Mouse (Mus musculus) thymus, postnatal 4 days (tissue): ENCODE results near the gene Spert.

ENCODE experiments used
- DNase-seq: peaks from one replicate; pipeline ENCODE4 v3.0.0; 2021

Gene Spert

GRCm38 (mm10) chr14:75592978-75593377, at the start of gene Spert:
TSS of gene Spert (minus strand) at chr14:75593116.
- DNase-seq, result no peak

- DNase-seq, result no peak
Measured at GRCm38 (mm10) chr14:75642080-75642479, 49.2 kb upstream of the Spert start, which contains the start of gene Erich6b. TSS of gene Erich6b (plus strand) at chr14:75642259.

GRCm38 (mm10) chr14:75641369-75641768, 48.5 kb upstream of the Spert start:
- DNase-seq, result peak; percentile 9

GRCm38 (mm10) chr14:75640846-75641245, 47.9 kb upstream of the Spert start:
- peak; percentile 35 for DNase-seq

- DNase-seq, result no peak
Measured at GRCm38 (mm10) chr14:75637641-75638040, 44.7 kb upstream of the Spert start.

GRCm38 (mm10) chr14:75636107-75636506, 43.2 kb upstream of the Spert start:
- DNase-seq, result no peak

GRCm38 (mm10) chr14:75635350-75635749, 42.4 kb upstream of the Spert start:
- DNase-seq, result no peak

- DNase-seq, result no peak
Measured at GRCm38 (mm10) chr14:75628870-75629269, 36.0 kb upstream of the Spert start.

GRCm38 (mm10) chr14:75622984-75623383, 30.1 kb upstream of the Spert start:
- no peak for DNase-seq

- DNase-seq, result no peak
Measured at GRCm38 (mm10) chr14:75616375-75616774, 23.5 kb upstream of the Spert start.

GRCm38 (mm10) chr14:75609176-75609575, 16.3 kb upstream of the Spert start:
- DNase-seq, result no peak

- no peak for DNase-seq
Measured at GRCm38 (mm10) chr14:75583870-75584269, 9.0 kb downstream of the Spert start.

- DNase-seq, result no peak
Measured at GRCm38 (mm10) chr14:75579010-75579409, 13.9 kb downstream of the Spert start.

GRCm38 (mm10) chr14:75566303-75566702, 26.6 kb downstream of the Spert start:
- DNase-seq, result no peak

- no peak for DNase-seq
Measured at GRCm38 (mm10) chr14:75565534-75566140, 27.3 kb downstream of the Spert start.

GRCm38 (mm10) chr14:75561577-75562331, 31.2 kb downstream of the Spert start:
- DNase-seq, result no peak

- no peak for DNase-seq
Measured at GRCm38 (mm10) chr14:75541731-75542130, 51.2 kb downstream of the Spert start.

GRCm38 (mm10) chr14:75540996-75541350, 51.9 kb downstream of the Spert start:
- DNase-seq, result no peak

- no peak for DNase-seq
Measured at GRCm38 (mm10) chr14:75540216-75540995, 52.5 kb downstream of the Spert start.

- DNase-seq, result no peak
Measured at GRCm38 (mm10) chr14:75539205-75539604, 53.7 kb downstream of the Spert start.
